Mouse (Mus musculus): Measurements from ENCODE around the gene Sema3f. TPM values are rescaled to one million over a fixed set of nuclear protein-coding genes. Genes with fewer than 3 reads are reported as not detected.

The Sema3f gene
- total RNA-seq, 2 experiments from 2014 or later: 14.3 to 19.2 TPM

GRCm38 (mm10) chr9:107646975-107647374, 63.3 kb downstream of the Sema3f start:
- intact Hi-C loops (cut with DNase I): no loop called here

GRCm38 (mm10) chr9:107645577-107645976, 64.7 kb downstream of the Sema3f start:
- DNase-seq (ENCODE audit: extremely low spot score in 1 of 2, low spot score in 2 of 2): peak; percentile 72 to 84
- intact Hi-C loops (cut with DNase I): loop anchor here (1.0 to 2.0 kb wide), 2 partner anchors 31 to 93 kb away; no protein-coding TSS in a partner anchor

More at GRCm38 (mm10) chr9:107646975-107647374, 63.3 kb downstream of the Sema3f start:
- DNase-seq (ENCODE audit: extremely low spot score in 1 of 2, low spot score in 2 of 2): no peak

- DNase-seq (ENCODE audit: extremely low spot score in 1 of 2, low spot score in 2 of 2): no peak
- intact Hi-C loops (cut with DNase I): loop anchor here (1.0 to 2.0 kb wide), 2 partner anchors 31 to 94 kb away; no protein-coding TSS in a partner anchor
These were observed 65.1 kb downstream of the Sema3f start for GRCm38 (mm10) chr9:107645153-107645510.

GRCm38 (mm10) chr9:107644495-107645152, 65.7 kb downstream of the Sema3f start:
- intact Hi-C loops (cut with DNase I): loop anchor here (1.0 to 2.0 kb wide), 3 partner anchors 32 to 94 kb away; no protein-coding TSS in a partner anchor
- DNase-seq (ENCODE audit: extremely low spot score in 1 of 2, low spot score in 2 of 2): peak; percentile 87 to 94

GRCm38 (mm10) chr9:107643544-107644214, 66.6 kb downstream of the Sema3f start:
- no peak for DNase-seq (ENCODE audit: extremely low spot score in 1 of 2, low spot score in 2 of 2)
- intact Hi-C loops (cut with DNase I): loop anchor here (1.0 to 2.0 kb wide), 2 partner anchors 42 to 95 kb away; no protein-coding TSS in a partner anchor

GRCm38 (mm10) chr9:107641666-107642065, 68.6 kb downstream of the Sema3f start:
- DNase-seq (ENCODE audit: extremely low spot score in 1 of 2, low spot score in 2 of 2): no peak
- intact Hi-C loops (cut with DNase I): no loop called here

- intact Hi-C loops (cut with DNase I): no loop called here
These were observed 70.0 kb downstream of the Sema3f start for GRCm38 (mm10) chr9:107640257-107640772.

GRCm38 (mm10) chr9:107637070-107637469, 73.2 kb downstream of the Sema3f start:
- DNase-seq (ENCODE audit: extremely low spot score in 1 of 2, low spot score in 2 of 2): no peak
- intact Hi-C loops (cut with DNase I): no loop called here

More at GRCm38 (mm10) chr9:107640257-107640772, 70.0 kb downstream of the Sema3f start:
- no peak for DNase-seq (ENCODE audit: extremely low spot score in 1 of 2, low spot score in 2 of 2)

GRCm38 (mm10) chr9:107635279-107636028, 74.8 kb downstream of the Sema3f start, which contains the start of gene Gnai2:
TSS of gene Gnai2 (minus strand) at chr9:107635367.
- peak; percentile 89 to 97 for DNase-seq (ENCODE audit: extremely low spot score in 1 of 2, low spot score in 2 of 2)
- intact Hi-C loops (cut with DNase I): no loop called here

GRCm38 (mm10) chr9:107634406-107635278, 75.6 kb downstream of the Sema3f start:
- intact Hi-C loops (cut with DNase I): no loop called here
- DNase-seq (ENCODE audit: extremely low spot score in 1 of 2, low spot score in 2 of 2): no peak

- intact Hi-C loops (cut with DNase I): no loop called here
- DNase-seq (ENCODE audit: extremely low spot score in 1 of 2, low spot score in 2 of 2): peak in 1 of 2 experiments; percentile 53
These were observed 76.4 kb downstream of the Sema3f start for GRCm38 (mm10) chr9:107633661-107634405.

GRCm38 (mm10) chr9:107633091-107633660, 77.1 kb downstream of the Sema3f start:
- intact Hi-C loops (cut with DNase I): no loop called here
- peak; percentile 72 to 92 for DNase-seq (ENCODE audit: extremely low spot score in 1 of 2, low spot score in 2 of 2)

- no peak for DNase-seq (ENCODE audit: extremely low spot score in 1 of 2, low spot score in 2 of 2)
- intact Hi-C loops (cut with DNase I): no loop called here
These were observed 77.8 kb downstream of the Sema3f start for GRCm38 (mm10) chr9:107632478-107632877.

GRCm38 (mm10) chr9:107631861-107632260, 78.4 kb downstream of the Sema3f start:
- DNase-seq (ENCODE audit: extremely low spot score in 1 of 2, low spot score in 2 of 2): no peak
- intact Hi-C loops (cut with DNase I): no loop called here

Measured in left cerebral cortex, postnatal 10 days (tissue).